Mouse (Mus musculus): ENCODE measurements around the gene Tomm20.

The Tomm20 gene

DNA sequence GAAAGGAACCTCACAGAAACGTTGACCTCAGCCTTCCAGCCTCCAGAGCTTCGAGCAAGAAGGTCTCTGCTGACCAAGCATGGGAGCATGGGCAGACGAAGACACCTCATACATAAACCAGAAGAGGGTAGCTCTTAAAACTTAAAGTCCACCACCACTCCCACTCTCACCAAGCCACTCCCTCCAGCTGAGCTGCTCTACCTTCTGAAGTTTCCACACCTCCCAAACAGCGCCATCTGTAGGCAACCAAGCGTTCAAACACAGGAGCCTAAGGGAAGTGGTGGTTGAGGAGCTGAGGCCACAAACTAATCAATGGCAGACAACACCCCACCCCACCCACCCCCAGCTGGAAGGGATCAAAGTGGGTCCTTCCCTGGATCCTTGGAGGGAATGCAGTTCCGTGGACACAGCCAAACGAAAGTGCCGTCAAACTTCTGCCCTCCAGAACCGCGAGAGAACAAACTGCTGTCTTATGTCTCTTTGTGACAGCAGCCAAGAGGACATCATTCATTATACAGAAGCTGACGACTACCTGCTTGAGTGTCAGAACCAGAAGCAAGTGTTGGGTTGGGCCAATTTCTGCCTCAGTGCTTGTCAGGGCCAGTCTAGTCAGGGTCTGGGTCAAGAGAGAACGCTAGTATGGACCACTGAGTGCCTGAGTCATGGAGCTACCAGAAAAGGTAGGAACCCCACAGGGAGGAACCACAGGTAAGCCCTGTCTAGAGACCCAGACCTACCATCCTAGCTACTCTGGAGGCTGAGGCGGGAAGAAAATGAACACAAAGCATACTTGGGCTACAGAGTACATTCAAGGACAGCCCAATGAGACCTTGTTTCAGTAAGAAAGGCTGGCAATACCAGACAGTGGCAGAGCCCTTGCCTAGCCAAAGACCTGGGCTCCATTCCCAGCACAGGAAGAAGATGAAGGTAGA, 59.8 kb downstream of the Tomm20 start:
- POLR2A ChIA-PET: interaction anchor here (0.7 to 1.4 kb wide), 15 partner anchors 8 to 388 kb away, joined by 3 to 6 read pairs (median 3); partner anchors contain the start of gene Irf2bp2 (in 1 of the 4)
- CTCF ChIA-PET: interaction anchor here (0.5 to 2.4 kb wide), 63 partner anchors 8 to 427 kb away, joined by 3 to 13 read pairs (median 4); partner anchors contain the start of gene Rbm34 (in 1 of the 4)

DNA sequence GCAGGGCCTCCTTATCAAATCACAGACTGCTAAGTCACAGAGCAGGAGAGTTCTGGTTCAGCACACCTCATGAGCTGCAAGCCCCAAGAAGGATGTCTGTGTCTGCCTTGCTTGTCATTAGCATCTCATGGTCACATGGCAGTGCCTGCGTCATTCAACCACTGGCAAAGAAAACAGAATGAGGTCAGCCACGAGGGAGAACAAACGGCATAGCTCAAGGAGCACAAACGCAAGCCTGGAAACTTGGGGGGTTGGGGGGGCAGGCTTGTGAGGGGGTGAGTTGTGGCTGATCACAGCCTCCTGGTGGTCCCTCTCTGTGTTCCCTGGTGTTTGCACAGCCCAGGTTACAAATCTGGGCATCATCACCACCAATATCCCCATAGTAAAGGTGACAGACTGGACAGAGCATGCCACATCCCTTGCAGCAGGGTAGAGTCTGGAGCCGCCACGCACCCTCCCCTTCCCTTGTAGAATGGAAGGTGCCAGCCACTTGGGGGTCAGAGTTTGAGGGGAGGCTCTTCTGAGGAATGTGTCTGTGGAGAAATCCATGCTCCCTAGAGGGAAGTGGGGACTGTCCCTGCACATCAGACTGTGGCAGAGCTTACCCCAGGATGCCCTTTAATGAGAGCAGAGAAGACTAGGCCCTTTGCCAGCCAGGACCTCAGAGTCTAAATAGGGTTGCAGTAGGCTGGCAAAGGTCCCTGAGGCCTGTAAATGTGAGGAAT, 61.3 kb downstream of the Tomm20 start:
- ChIA-PET POLR2A (interaction anchor here in 3 of 4 experiments (0.6 to 1.3 kb wide), 11 partner anchors 23 to 884 kb away, joined by 3 to 10 read pairs (median 4); no protein-coding TSS in a partner anchor), CTCF (interaction anchor here in 2 of 4 experiments (0.6 to 2.4 kb wide), 4 partner anchors 22 to 403 kb away, joined by 4 to 12 read pairs (median 8); no protein-coding TSS in a partner anchor)

DNA sequence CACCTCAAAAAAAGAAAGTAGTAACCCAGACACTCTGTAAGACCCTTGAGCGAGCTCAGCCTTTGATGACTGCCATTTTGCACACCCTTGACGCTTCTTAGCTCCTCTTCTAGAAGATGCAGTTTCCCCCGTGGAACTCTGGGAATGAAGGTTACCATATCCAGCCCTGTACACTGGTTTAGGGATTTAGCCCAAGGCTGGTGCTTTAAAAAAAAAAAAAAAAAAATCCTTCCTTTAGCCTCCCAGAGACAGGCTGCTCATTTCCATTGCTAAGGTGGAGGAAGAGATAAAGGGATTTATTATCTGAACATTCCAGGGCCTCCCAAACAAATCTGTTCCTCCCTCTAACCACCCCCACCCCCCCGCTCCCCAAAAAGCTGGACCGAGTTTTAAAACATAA, 61.9 kb downstream of the Tomm20 start:
- CTCF ChIA-PET: interaction anchor here in 3 of 4 experiments (0.6 to 1.5 kb wide), 6 partner anchors 22 to 819 kb away, joined by 3 to 6 read pairs (median 4); no protein-coding TSS in a partner anchor

DNA sequence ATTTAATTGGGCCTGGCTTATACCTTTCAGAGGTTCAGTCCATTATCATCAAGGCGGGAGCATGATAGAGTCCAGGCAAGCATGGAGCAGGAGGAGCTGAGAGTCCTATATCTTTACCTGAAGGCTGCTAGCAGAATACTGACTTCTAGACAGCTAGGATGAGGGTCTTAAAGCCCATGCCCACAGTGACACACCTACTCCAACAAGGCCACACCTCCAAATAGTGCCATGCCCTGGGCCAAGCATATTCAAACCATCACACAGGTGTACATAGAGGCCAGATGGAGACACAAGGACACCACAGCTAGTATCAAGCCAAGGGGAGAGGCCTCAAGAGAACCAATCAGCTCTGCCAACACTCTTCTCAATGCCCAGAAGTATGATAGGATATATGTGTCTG, 63.1 kb downstream of the Tomm20 start:
- ChIA-PET CTCF (interaction anchor here in 2 of 4 experiments (0.5 to 0.9 kb wide), 2 partner anchors 325 to 820 kb away, joined by 3 to 4 read pairs; no protein-coding TSS in a partner anchor), POLR2A (interaction anchor here in 2 of 4 experiments (1.2 to 1.3 kb wide), 2 partner anchors 26 to 58 kb away, joined by 3 read pairs; no protein-coding TSS in a partner anchor)

More for the DNA sequence above, 61.9 kb downstream of the Tomm20 start:
- POLR2A ChIA-PET: interaction anchor here in 3 of 4 experiments (0.6 to 1.3 kb wide), 10 partner anchors 20 to 884 kb away, joined by 3 to 6 read pairs (median 4); no protein-coding TSS in a partner anchor

DNA sequence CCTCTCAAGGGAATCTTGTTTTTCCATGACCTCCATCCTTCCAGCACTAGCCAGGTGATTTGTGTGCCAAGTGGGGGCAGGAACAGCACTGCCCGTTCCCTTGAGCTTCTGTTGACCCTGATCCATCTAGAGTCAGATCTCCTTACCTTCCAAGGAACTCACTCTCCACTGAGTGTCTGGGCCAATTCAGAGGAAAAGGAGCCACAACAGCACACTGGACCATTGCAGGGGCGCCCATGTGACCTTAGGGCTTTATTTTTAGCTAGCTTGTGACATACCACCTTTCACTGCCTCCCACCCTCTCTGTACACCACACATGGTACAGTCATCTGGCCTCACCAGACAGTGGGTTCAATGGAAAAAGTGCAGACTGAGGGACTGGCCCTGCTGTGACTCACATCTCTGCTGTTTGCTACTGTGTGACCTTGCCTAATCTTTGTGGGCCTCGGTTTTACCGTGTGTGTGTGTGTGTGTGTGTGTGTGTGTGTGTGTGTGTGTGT, 64.0 kb downstream of the Tomm20 start:
- ChIA-PET POLR2A (no interaction called here), CTCF (interaction anchor here in 2 of 4 experiments (0.6 to 0.7 kb wide), 2 partner anchors 25 to 95 kb away, joined by 3 to 4 read pairs; no protein-coding TSS in a partner anchor)
